Mouse (Mus musculus) midbrain, embryonic 11.5 days (tissue): ENCODE measurements around the gene Ptprj. TPM values are rescaled to one million over a fixed set of nuclear protein-coding genes. Genes with fewer than 3 reads are reported as not detected.
A peak's percentile ranks its signal among the peaks of the same experiment; 100 is the strongest.

ENCODE experiments used
- ATAC-seq: fragments of 200-750 bp; cut with Nextera tagmentation; 2 replicates; pipeline ENCODE4 v1.8.0; 2017; ENCODE audit warnings: moderate TSS enrichment, moderate library complexity; ENCODE audit not compliant: low FRiP score
- DNase-seq: peaks from one replicate; pipeline ENCODE4 v3.0.0; 2015; ENCODE audit warnings: low spot score; ENCODE audit errors: missing footprints
- H3K27ac ChIP-seq: fragments of 300-500 bp; sonication (generic); 2 replicates; pipeline ENCODE4 v1.5.1; 2014; ENCODE audit warnings: low read depth, low read length
- H3K27me3 ChIP-seq: fragments of 300-500 bp; sonication (generic); 2 replicates; pipeline ENCODE4 v1.6.1; 2014; ENCODE audit warnings: mild to moderate bottlenecking, low read length, moderate library complexity, mixed read lengths; ENCODE audit not compliant: control insufficient read depth, insufficient read depth
- H3K36me3 ChIP-seq: fragments of 300-500 bp; sonication (generic); 2 replicates; pipeline ENCODE4 v1.6.1; 2014; ENCODE audit warnings: mild to moderate bottlenecking, low read length, moderate library complexity, mixed read lengths; ENCODE audit not compliant: control insufficient read depth, insufficient read depth
- H3K4me1 ChIP-seq: fragments of 300-500 bp; sonication (generic); 2 replicates; pipeline ENCODE4 v1.6.1; 2014; ENCODE audit warnings: low read length; ENCODE audit not compliant: control insufficient read depth, insufficient read depth
- H3K4me2 ChIP-seq: fragments of 300-500 bp; sonication (generic); 2 replicates; pipeline ENCODE4 v1.6.1; 2014; ENCODE audit warnings: mild to moderate bottlenecking, moderate library complexity
- H3K4me3 ChIP-seq: fragments of 300-500 bp; sonication (generic); 2 replicates; pipeline ENCODE4 v1.5.1; 2014; ENCODE audit warnings: low read depth, low read length
- H3K9ac ChIP-seq: fragments of 300-500 bp; sonication (generic); 2 replicates; pipeline ENCODE4 v1.6.1; 2014; ENCODE audit warnings: low read length
- H3K9me3 ChIP-seq: fragments of 300-500 bp; sonication (generic); 2 replicates; pipeline ENCODE4 v1.6.1; 2016; ENCODE audit warnings: low read length; ENCODE audit not compliant: control insufficient read depth
- WGBS: fragments of 180-500 bp; shearing (Covaris S2); extraction: QIAGEN DNeasy Blood & Tissue Kit; methylation state at CpG from one replicate; pipeline ENCODE4 v1.1.7; 2014; 5-methylcytosine and 5-hydroxymethylcytosine counted together
- polyA plus RNA-seq: library from polyadenylated mRNA; unstranded; fragments of >200 nt; fragmentation: Nextera tagmentation; extraction: Ambion mirVana; gene quantifications from 2 replicates; pipeline ENCODE4 v1.2.1, GENCODE M21; 2014

The Ptprj gene
- polyA plus RNA-seq, 1 experiment from 2014 or later, result 2.9 TPM

DNA sequence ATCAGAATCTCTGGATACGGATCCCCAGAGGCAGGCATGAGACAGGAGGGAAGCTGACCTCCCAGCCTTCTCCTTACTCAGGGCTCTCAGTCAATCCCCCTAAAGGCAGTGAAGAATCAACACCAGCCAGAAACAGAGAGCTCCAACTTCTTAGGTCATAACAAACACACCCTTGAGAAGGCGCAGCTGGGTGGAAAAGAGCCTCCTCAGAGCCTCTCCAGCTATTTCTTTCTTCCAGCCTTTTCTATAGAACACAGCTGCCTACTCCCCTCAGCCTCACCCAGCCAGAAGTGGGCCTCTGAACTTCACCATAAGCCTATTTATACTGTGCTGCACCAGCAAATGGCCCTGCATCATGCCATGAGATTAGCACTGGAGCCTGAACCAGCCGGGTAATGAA, 74.3 kb downstream of the Ptprj start:
- ATAC-seq, result peak; percentile 80

DNA sequence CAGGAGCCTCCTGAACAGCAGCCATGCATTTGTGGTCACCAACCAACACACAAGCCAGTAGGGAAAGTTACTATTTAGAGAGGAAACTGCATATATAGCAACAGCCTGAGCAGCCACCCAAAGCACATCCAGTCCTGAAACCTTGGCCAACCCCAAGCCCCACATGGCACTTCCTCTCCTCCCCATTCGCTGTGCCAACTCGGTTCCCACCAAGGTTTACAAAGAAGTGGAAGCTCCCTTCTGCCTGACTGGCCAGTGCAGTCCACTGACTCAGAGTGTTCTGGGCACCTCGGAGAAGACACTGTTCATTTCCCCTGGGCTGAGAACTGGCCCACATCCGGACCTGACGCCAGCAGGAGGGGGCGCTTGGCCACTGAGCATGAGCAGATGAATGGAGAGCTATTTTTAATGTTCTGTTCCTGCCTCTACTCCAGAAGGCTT, 75.7 kb downstream of the Ptprj start:
- DNase-seq (no peak), ATAC-seq (no peak)
- H3K4me2 ChIP-seq, result no peak overlapping the region
- H3K4me1 ChIP-seq, result peaks cover 8% of the 10 kb centered on the region
- H3K36me3 ChIP-seq, result no peaks in the 10 kb centered on the region
- no peaks in the 10 kb centered on the region for H3K9me3 ChIP-seq
- no peaks in the 10 kb centered on the region for H3K27me3 ChIP-seq
- H3K27ac ChIP-seq, result no peak overlapping the region
- no peak overlapping the region for H3K4me3 ChIP-seq
- 89% methylated on average over 6 of the region's 6 CpGs for WGBS
- no peak overlapping the region for H3K9ac ChIP-seq

More for the DNA sequence above, 74.3 kb downstream of the Ptprj start:
- no peak overlapping the region for H3K4me2 ChIP-seq
- no peak for DNase-seq
- no peak overlapping the region for H3K4me3 ChIP-seq
- H3K9ac ChIP-seq, result peak overlapping the region; percentile 20; the same call in 1 of the 2 replicates
- peaks cover 8% of the 10 kb centered on the region for H3K4me1 ChIP-seq
- H3K27me3 ChIP-seq, result no peaks in the 10 kb centered on the region
- 39% methylated on average over 3 of the region's 3 CpGs for WGBS
- peak overlapping the region; percentile 54 for H3K27ac ChIP-seq
- no peaks in the 10 kb centered on the region for H3K36me3 ChIP-seq
- H3K9me3 ChIP-seq, result no peaks in the 10 kb centered on the region

GRCm38 (mm10) chr2:90503182-90503833, 77.1 kb downstream of the Ptprj start:
- no peaks in the 10 kb centered on the region for H3K27me3 ChIP-seq
- H3K27ac ChIP-seq, result no peak overlapping the region
- DNase-seq, result no peak
- ATAC-seq, result no peak
- H3K9ac ChIP-seq, result no peak overlapping the region
- no peak overlapping the region for H3K4me3 ChIP-seq
- 88% methylated on average over 3 of the region's 3 CpGs for WGBS
- H3K36me3 ChIP-seq, result no peaks in the 10 kb centered on the region
- H3K4me1 ChIP-seq, result peaks cover 8% of the 10 kb centered on the region
- no peaks in the 10 kb centered on the region for H3K9me3 ChIP-seq
- H3K4me2 ChIP-seq, result no peak overlapping the region

DNA sequence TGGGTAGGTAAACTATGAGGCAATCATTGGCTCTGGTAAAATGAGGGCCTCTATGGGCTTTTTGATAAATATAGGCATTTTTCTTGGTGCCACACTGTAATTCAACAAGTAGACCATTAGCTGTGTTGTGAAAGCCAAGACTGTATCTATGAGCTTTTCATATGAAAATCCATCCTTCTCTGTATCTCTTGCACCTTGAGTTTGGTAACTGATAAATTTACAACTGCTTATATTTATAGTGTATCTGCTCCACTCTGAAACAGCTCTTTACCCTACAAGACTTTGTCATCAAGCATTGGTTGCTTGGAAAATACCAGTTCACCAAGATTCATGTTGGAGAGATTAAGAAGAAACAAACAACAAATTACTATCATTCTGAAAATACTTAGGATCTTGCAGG, 77.7 kb downstream of the Ptprj start:
- H3K9me3 ChIP-seq, result no peaks in the 10 kb centered on the region
- no peak overlapping the region for H3K4me2 ChIP-seq
- no peak overlapping the region for H3K4me3 ChIP-seq
- DNase-seq, result no peak
- no peak overlapping the region for H3K27ac ChIP-seq
- no peaks in the 10 kb centered on the region for H3K27me3 ChIP-seq
- ATAC-seq, result no peak
- H3K4me1 ChIP-seq, result peaks cover 8% of the 10 kb centered on the region
- no peaks in the 10 kb centered on the region for H3K36me3 ChIP-seq
- no peak overlapping the region for H3K9ac ChIP-seq

GRCm38 (mm10) chr2:90501708-90502107, 78.7 kb downstream of the Ptprj start:
- no peaks in the 10 kb centered on the region for H3K9me3 ChIP-seq
- DNase-seq (no peak), ATAC-seq (no peak)
- peaks cover 8% of the 10 kb centered on the region for H3K4me1 ChIP-seq
- H3K36me3 ChIP-seq, result no peaks in the 10 kb centered on the region
- no peak overlapping the region for H3K4me3 ChIP-seq
- no peak overlapping the region for H3K27ac ChIP-seq
- no peaks in the 10 kb centered on the region for H3K27me3 ChIP-seq
- H3K9ac ChIP-seq, result no peak overlapping the region
- WGBS, result 81% methylated on average over 3 of the region's 3 CpGs
- H3K4me2 ChIP-seq, result no peak overlapping the region

DNA sequence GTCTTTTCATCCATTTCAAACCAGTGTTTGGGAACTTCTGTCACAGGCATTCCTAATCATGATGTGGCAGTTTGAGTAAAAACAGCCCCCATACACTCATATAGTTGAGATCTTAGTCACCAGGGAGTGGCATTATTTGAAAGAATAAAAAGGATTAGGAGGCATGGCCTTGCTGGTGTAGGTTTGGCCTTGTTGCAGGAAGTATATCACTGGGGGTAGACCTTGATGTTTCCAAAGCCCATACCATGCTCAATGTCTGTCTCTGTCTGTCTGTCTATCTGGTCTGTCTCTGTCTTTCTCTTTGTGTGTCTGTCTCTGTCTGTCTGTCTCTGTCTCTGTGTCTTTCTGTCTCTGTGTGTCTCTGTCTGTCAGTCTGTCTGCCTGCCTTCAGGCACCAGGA, 79.6 kb downstream of the Ptprj start:
- peaks cover 2% of the 10 kb centered on the region for H3K4me1 ChIP-seq
- no peak overlapping the region for H3K4me2 ChIP-seq
- no peaks in the 10 kb centered on the region for H3K9me3 ChIP-seq
- H3K4me3 ChIP-seq, result no peak overlapping the region
- DNase-seq (no peak), ATAC-seq (no peak)
- no peak overlapping the region for H3K9ac ChIP-seq
- no peak overlapping the region for H3K27ac ChIP-seq
- no peaks in the 10 kb centered on the region for H3K27me3 ChIP-seq
- no peaks in the 10 kb centered on the region for H3K36me3 ChIP-seq

DNA sequence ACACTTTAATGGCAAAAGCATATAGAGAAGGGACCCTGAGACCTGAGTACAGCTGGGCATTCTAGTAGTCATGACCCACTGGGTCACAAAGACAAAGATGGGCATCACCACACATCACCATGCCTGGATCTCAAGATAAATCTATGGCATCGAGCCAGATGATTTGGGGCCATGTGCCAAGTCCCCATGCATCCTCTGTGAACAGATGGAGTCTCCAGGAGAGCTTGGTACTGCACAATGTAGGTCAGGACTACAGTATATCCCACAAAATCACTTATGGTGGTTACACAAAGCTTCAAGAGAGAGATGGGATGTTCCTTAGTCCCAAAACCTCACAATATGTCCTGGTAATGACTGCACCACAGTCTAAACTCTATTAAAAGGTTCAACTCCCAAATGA, 81.4 kb downstream of the Ptprj start:
- Histone ChIP-seq H3K27ac (no peak overlapping the region), H3K4me2 (no peak overlapping the region), H3K4me1 (no peaks in the 10 kb centered on the region), H3K9me3 (no peaks in the 10 kb centered on the region), H3K27me3 (no peaks in the 10 kb centered on the region), H3K36me3 (no peaks in the 10 kb centered on the region), H3K9ac (no peak overlapping the region), H3K4me3 (no peak overlapping the region)
- ATAC-seq (no peak), DNase-seq (no peak)
- 79% methylated on average over 1 of the region's 1 CpGs for WGBS

DNA sequence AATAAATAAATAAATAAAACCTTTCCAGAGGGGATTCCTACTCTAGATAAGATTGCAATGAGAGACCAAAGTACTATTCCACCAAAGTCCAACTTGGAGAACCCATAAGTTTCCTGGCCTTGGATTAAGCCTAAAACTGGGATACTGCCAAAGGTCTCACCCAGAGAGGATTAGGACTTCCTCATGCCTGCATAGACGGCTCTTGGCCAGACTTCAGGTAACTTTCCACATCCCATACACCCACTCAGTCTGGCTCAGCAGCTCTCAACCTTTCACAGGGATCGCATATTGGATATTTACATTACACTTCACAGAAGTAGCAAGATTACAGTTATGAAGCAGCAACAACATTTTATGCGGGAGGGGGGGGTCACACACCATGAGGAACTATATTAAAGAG, 82.9 kb downstream of the Ptprj start:
- Histone ChIP-seq H3K9me3 (no peaks in the 10 kb centered on the region), H3K27me3 (no peaks in the 10 kb centered on the region), H3K4me3 (no peak overlapping the region), H3K9ac (no peak overlapping the region), H3K27ac (no peak overlapping the region), H3K4me1 (no peaks in the 10 kb centered on the region), H3K4me2 (no peak overlapping the region), H3K36me3 (no peaks in the 10 kb centered on the region)
- ATAC-seq (no peak), DNase-seq (no peak)
- 85% methylated on average over 3 of the region's 3 CpGs for WGBS

GRCm38 (mm10) chr2:90496680-90497074, 83.8 kb downstream of the Ptprj start:
- Histone ChIP-seq H3K9me3 (no peaks in the 10 kb centered on the region), H3K27ac (no peak overlapping the region), H3K36me3 (no peaks in the 10 kb centered on the region), H3K4me1 (no peaks in the 10 kb centered on the region), H3K4me2 (no peak overlapping the region), H3K27me3 (no peaks in the 10 kb centered on the region), H3K4me3 (no peak overlapping the region), H3K9ac (no peak overlapping the region)
- DNase-seq (no peak), ATAC-seq (no peak)
- WGBS, result 88% methylated on average over 5 of the region's 5 CpGs
